Mouse (Mus musculus) bone marrow, adult 2 months (tissue): ENCODE data around the gene Lrch3. TPM values are rescaled to one million over a fixed set of nuclear protein-coding genes. Genes with fewer than 3 reads are reported as not detected.

Source experiments
- H3K27ac ChIP-seq: fragments of 200-500 bp; 2 replicates; pipeline ENCODE4 v1.5.1; 2012; ENCODE audit warnings: low read depth, mild to moderate bottlenecking, control low read depth, inconsistent platforms, low read length; ENCODE audit not compliant: control insufficient read depth, poor library complexity, insufficient read depth
- H3K4me1 ChIP-seq: fragments of 200-500 bp; 2 replicates; pipeline ENCODE4 v1.6.1; 2011; ENCODE audit warnings: low read length; ENCODE audit not compliant: control insufficient read depth, insufficient read depth
- H3K4me3 ChIP-seq: fragments of 200-500 bp; replicated peaks from 2 replicates; pipeline ENCODE3; 2011; ENCODE audit warnings: mild to moderate bottlenecking, low read depth, low read length, control low read depth; ENCODE audit not compliant: control insufficient read depth
- CTCF ChIP-seq: fragments of 200-500 bp; IDR thresholded peaks from 2 replicates; pipeline ENCODE4 v1.5.1; 2011; ENCODE audit warnings: low read length, control low read depth; ENCODE audit not compliant: control insufficient read depth, insufficient read depth
- POLR2A ChIP-seq: fragments of 200-500 bp; IDR thresholded peaks from 2 replicates; pipeline ENCODE4 v1.6.1; 2011; ENCODE audit warnings: low read depth, mild to moderate bottlenecking, control low read depth, low read length, borderline replicate concordance; ENCODE audit not compliant: control insufficient read depth
- whole genome bisulfite sequencing: fragments of 180-500 bp; shearing (Covaris S2); methylation state at CpG from one replicate; pipeline ENCODE4 v1.1.7; 2018; 5-methylcytosine and 5-hydroxymethylcytosine counted together
- polyA plus RNA-seq: library from polyadenylated mRNA; stranded (reverse); fragments of >200 nt; gene quantifications from 2 replicates; pipeline ENCODE4 v1.2.4, GENCODE M21; 2011; ENCODE audit warnings: low replicate concordance; ENCODE audit not compliant: missing spikeins, insufficient read depth, insufficient read length

Lrch3 gene
- polyA plus RNA-seq, 1 experiment = 13.0 TPM

DNA sequence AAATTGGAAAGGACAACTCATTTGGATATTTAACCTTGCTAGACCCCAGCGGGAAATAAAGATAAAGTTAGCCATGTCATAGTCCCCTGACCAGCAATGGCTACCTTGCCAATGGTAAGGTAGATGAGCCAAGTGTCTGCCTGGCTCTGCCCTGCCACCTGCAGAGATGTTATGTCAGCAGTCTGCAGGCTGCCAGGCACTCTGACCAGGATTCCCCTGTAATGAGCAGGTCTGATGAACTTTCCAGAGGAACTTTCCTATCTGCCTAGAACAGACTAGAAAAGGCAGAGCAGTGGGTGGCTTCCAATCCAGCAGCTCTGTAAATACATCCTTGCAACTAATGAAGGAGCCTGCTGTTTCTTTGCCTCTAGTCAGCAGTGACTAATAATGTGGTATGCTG is 101.0 kb downstream of the Lrch3 start:
- WGBS = 86% methylated on average over 1 of the region's 1 CpGs
- Histone ChIP-seq H3K4me1 (no peaks in the 10 kb centered on the region), H3K4me3 (no peak overlapping the region), H3K27ac (no peak overlapping the region)
- TF ChIP-seq POLR2A (no peak), CTCF (no peak)

GRCm38 (mm10) chr16:33015396-33015907 is 101.6 kb downstream of the Lrch3 start:
- no peak for TF ChIP-seq CTCF
- no peak for TF ChIP-seq POLR2A

DNA sequence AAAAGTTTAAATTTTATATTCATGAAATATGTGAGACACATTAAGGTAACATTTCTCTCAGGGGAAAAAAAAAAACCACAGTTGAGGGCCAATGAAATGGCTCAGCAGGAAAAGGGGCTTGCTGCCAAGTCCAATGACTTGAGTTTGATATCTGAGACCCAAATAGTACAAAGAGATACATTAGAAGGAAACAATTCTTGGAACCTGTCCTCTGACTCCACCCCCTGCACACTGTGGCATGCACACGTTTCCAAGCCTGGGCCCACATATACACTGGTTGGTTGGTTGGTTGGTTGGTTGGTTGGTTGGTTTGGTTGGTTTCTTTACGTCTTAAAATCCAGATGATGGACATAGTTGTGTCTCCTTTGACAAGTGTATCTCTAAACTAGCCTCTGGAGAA is 102.1 kb downstream of the Lrch3 start:
- H3K4me3 ChIP-seq = no peak overlapping the region
- H3K27ac ChIP-seq = no peak overlapping the region
- WGBS = 65% methylated on average over 2 of the region's 2 CpGs
- TF ChIP-seq CTCF (no peak), POLR2A (no peak)
- no peaks in the 10 kb centered on the region for H3K4me1 ChIP-seq

More at GRCm38 (mm10) chr16:33015396-33015907, 101.6 kb downstream of the Lrch3 start:
- no peak overlapping the region for H3K4me3 ChIP-seq
- H3K27ac ChIP-seq = no peak overlapping the region
- no peaks in the 10 kb centered on the region for H3K4me1 ChIP-seq
- 88% methylated on average over 3 of the region's 3 CpGs for WGBS

DNA sequence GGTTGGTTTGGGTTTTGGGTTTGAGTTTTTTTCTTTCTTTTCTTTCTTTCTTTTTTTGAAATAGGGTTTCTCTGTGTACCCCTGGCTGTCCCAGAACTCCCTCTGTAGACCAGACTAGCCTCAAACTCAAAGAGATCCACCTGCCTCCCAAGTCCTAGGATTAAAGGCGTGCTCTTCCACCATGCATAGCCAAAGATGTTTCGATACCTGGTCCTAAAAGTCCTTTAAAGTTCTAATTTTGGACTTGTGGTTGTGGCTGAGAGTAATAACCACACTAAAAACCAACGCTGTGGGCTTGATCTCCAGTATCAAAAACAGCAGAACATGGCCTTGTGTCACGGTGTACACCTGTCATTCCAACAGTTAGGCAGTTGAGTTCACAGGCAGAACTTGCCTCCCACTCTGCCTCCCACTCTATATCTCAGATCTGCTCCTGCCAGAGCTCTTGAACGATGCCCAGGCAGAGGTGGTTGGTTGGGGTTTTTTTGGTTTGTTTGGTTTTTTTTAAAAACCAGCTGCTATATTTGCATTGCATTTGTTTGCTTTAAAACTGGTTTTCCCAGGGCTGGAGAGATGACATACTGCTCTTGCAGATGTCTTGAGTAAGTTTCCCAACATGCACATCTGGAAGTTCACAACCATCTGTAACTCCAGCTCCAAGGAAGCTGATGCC is 103.9 kb downstream of the Lrch3 start:
- Histone ChIP-seq H3K4me3 (no peak overlapping the region), H3K4me1 (no peaks in the 10 kb centered on the region), H3K27ac (no peak overlapping the region)
- WGBS = 50% methylated on average over 5 of the region's 5 CpGs
- TF ChIP-seq POLR2A (no peak), CTCF (no peak)

GRCm38 (mm10) chr16:33019117-33019770 is 105.3 kb downstream of the Lrch3 start:
- Histone ChIP-seq H3K4me1 (no peaks in the 10 kb centered on the region), H3K27ac (no peak overlapping the region), H3K4me3 (no peak overlapping the region)
- 86% methylated on average over 21 of the region's 21 CpGs for WGBS
- TF ChIP-seq POLR2A (no peak), CTCF (no peak)

DNA sequence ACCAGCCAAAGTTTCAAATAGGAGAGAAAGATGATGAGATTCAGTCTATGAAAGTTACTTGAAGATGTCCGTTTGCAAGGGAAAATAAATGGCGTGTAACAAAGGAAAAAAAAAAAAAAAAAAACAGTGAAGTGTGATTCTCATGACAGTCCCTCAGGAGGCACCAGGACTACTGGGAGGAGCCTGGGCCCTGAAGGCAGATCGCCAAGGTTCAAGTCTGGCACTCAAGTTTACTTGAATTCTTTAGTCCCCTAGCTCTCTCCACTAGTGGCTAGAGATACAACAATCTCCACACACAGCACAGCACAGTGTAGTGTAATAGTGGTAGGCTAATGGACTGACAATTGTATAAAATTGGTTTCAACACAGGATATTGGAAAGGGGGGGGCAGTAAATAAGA is 107.5 kb downstream of the Lrch3 start:
- TF ChIP-seq CTCF = no peak
- TF ChIP-seq POLR2A = no peak
- H3K27ac ChIP-seq = no peak overlapping the region
- no peak overlapping the region for H3K4me3 ChIP-seq
- 75% methylated on average over 3 of the region's 3 CpGs for WGBS
- H3K4me1 ChIP-seq = no peaks in the 10 kb centered on the region

DNA sequence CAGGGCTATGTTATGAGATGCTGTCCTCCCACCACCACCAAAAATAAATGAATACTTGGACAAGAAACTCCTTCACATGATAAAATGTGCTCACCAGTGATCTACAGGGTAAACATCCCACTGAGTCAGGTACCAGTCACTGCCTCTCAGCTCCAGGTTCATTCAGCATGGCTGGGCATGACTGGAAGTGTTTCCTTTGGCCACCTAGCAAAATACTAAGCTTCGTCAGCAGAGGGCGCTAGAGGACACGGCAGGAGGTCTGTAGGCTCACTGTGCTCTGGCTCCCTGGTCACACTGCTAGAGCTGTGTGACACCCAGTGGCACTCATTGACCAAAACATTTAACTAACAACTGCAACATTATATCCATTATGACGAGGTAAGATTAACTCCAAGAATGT is 109.8 kb downstream of the Lrch3 start:
- Histone ChIP-seq H3K4me3 (no peak overlapping the region), H3K4me1 (no peaks in the 10 kb centered on the region), H3K27ac (no peak overlapping the region)
- no peak for TF ChIP-seq POLR2A
- peak; percentile 99 for TF ChIP-seq CTCF
- WGBS = 2% methylated on average over 4 of the region's 4 CpGs

- H3K27ac ChIP-seq = no peak overlapping the region
- TF ChIP-seq CTCF = no peak
- TF ChIP-seq POLR2A = no peak
- H3K4me1 ChIP-seq = no peaks in the 10 kb centered on the region
- 78% methylated on average over 8 of the region's 8 CpGs for WGBS
- H3K4me3 ChIP-seq = no peak overlapping the region
These were observed 110.7 kb downstream of the Lrch3 start for GRCm38 (mm10) chr16:33024456-33025104.
